Mouse (Mus musculus) intestine, embryonic 16.5 days (tissue): ENCODE results near the gene Ccdc57. TPM values are rescaled to one million over a fixed set of nuclear protein-coding genes. Genes with fewer than 3 reads are reported as not detected.

Experiments
- ATAC-seq: fragments of 200-750 bp; cut with Nextera tagmentation; 2 replicates; pipeline ENCODE4 v1.8.0; 2017; ENCODE audit warnings: moderate TSS enrichment, moderate library complexity
- H3K27ac ChIP-seq: fragments of 300-500 bp; sonication (generic); 2 replicates; pipeline ENCODE4 v1.5.1; 2014; ENCODE audit warnings: mild to moderate bottlenecking, low read length
- H3K27me3 ChIP-seq: fragments of 300-500 bp; sonication (generic); replicated peaks from 2 replicates; pipeline ENCODE4 v1.6.1; 2014; ENCODE audit warnings: low read length, control low read depth, mixed read lengths; ENCODE audit not compliant: control insufficient read depth, insufficient read depth
- H3K36me3 ChIP-seq: fragments of 300-500 bp; sonication (generic); 2 replicates; pipeline ENCODE4 v1.6.1; 2014; ENCODE audit warnings: low read length, control low read depth; ENCODE audit not compliant: control insufficient read depth, insufficient read depth
- H3K4me1 ChIP-seq: fragments of 300-500 bp; sonication (generic); 2 replicates; pipeline ENCODE4 v1.6.1; 2014; ENCODE audit warnings: low read length, control low read depth, mixed read lengths; ENCODE audit not compliant: control insufficient read depth, insufficient read depth
- H3K4me2 ChIP-seq: fragments of 300-500 bp; sonication (generic); 2 replicates; pipeline ENCODE4 v1.6.1; 2014; ENCODE audit warnings: low read depth, low read length, control low read depth
- H3K4me3 ChIP-seq: fragments of 300-500 bp; sonication (generic); 2 replicates; pipeline ENCODE4 v1.5.1; 2014; ENCODE audit warnings: mild to moderate bottlenecking, low read length
- H3K9ac ChIP-seq: fragments of 300-500 bp; sonication (generic); 2 replicates; pipeline ENCODE4 v1.6.1; 2014; ENCODE audit warnings: low read depth, low read length
- H3K9me3 ChIP-seq: fragments of 300-500 bp; sonication (generic); 2 replicates; pipeline ENCODE4 v1.6.1; 2016; ENCODE audit warnings: low read length, control low read depth; ENCODE audit not compliant: control insufficient read depth
- WGBS: fragments of 180-500 bp; shearing (Covaris S2); extraction: QIAGEN DNeasy Blood & Tissue Kit; methylation state at CpG from one replicate; pipeline ENCODE4 v1.1.7; 2014; 5-methylcytosine and 5-hydroxymethylcytosine counted together
- polyA plus RNA-seq: library from polyadenylated mRNA; unstranded; fragments of >200 nt; fragmentation: Nextera tagmentation; extraction: Ambion mirVana; gene quantifications from 2 replicates; pipeline ENCODE4 v1.2.1, GENCODE M21; 2015

The Ccdc57 gene
- polyA plus RNA-seq, 1 experiment from 2014 or later: 4.3 TPM

DNA sequence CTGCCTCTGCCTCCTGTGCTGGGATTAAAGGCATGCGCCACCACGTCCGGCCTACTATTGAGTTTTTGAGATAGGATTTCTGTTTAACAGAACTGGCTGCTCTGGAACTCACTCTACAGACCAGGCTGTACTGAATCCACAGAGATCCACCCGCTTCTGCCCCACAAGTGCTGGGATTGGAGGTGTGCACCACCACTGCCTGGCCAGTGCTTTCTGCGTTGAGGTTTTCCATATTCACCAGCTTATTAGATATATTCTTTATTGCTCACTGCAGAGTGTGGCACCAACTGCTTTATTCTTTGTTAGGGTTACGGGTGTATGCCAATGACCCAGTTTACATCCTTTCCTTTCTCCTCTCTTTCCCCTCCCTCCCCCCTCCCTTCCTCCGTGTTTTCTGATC is 128.4 kb downstream of the Ccdc57 start:
- peaks cover 22% of the 10 kb centered on the region for H3K4me1 ChIP-seq
- WGBS: 80% methylated on average over 7 of the region's 7 CpGs
- ATAC-seq: no peak
- H3K36me3 ChIP-seq: peaks cover 30% of the 10 kb centered on the region
- H3K4me2 ChIP-seq: no peak overlapping the region
- no peak overlapping the region for H3K9ac ChIP-seq
- H3K27me3 ChIP-seq: no peaks in the 10 kb centered on the region
- no peaks in the 10 kb centered on the region for H3K9me3 ChIP-seq
- H3K4me3 ChIP-seq: no peak overlapping the region
- H3K27ac ChIP-seq: no peak overlapping the region

- Histone ChIP-seq H3K27me3 (no peaks in the 10 kb centered on the region), H3K4me2 (no peak overlapping the region; the same call in 1 of the 2 replicates), H3K4me1 (peaks cover 15% of the 10 kb centered on the region), H3K36me3 (no peaks in the 10 kb centered on the region), H3K9me3 (no peaks in the 10 kb centered on the region), H3K9ac (peak overlapping the region; percentile 52), H3K27ac (peak overlapping the region; percentile 24; the same call in 1 of the 2 replicates), H3K4me3 (no peak overlapping the region)
- ATAC-seq: peak; percentile 67
- 13% methylated on average over 10 of the region's 10 CpGs for WGBS
These were observed 132.4 kb downstream of the Ccdc57 start for GRCm38 (mm10) chr11:120800061-120800904.

GRCm38 (mm10) chr11:120799316-120799890 is 133.3 kb downstream of the Ccdc57 start:
- no peak overlapping the region for H3K27ac ChIP-seq
- no peak for ATAC-seq
- H3K36me3 ChIP-seq: peaks cover 4% of the 10 kb centered on the region; the same call in 1 of the 2 replicates
- H3K4me3 ChIP-seq: no peak overlapping the region
- H3K27me3 ChIP-seq: no peaks in the 10 kb centered on the region
- no peak overlapping the region for H3K9ac ChIP-seq
- H3K4me1 ChIP-seq: peaks cover 19% of the 10 kb centered on the region
- WGBS: 69% methylated on average over 6 of the region's 6 CpGs
- no peaks in the 10 kb centered on the region for H3K9me3 ChIP-seq
- H3K4me2 ChIP-seq: no peak overlapping the region

DNA sequence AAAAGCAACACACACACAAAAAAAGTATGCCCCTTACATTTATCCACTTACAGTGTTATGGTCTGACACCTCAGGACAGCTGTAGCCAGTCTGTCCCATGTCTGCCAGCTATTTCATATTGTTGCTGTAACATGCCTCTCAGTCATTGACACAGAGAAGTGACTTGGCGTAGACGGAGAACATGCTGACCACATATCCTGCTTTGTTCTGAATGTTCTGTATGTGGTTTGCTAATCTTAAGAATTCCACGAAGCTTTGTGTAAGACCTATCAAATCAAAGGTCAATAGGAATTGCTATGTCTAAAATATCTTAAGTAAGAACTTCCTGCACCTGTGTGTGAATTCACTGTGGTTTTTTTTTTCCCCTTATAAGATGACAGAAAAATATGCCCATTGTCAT is 134.4 kb downstream of the Ccdc57 start:
- Histone ChIP-seq H3K27ac (no peak overlapping the region), H3K4me3 (no peak overlapping the region), H3K27me3 (no peaks in the 10 kb centered on the region), H3K4me2 (no peak overlapping the region), H3K9me3 (no peaks in the 10 kb centered on the region), H3K9ac (no peak overlapping the region), H3K36me3 (peaks cover 4% of the 10 kb centered on the region; the same call in 1 of the 2 replicates), H3K4me1 (peaks cover 19% of the 10 kb centered on the region)
- WGBS: 81% methylated on average over 3 of the region's 3 CpGs
- ATAC-seq: no peak

GRCm38 (mm10) chr11:120796614-120796946 is 136.1 kb downstream of the Ccdc57 start:
- H3K27ac ChIP-seq: peak overlapping the region; percentile 74
- H3K36me3 ChIP-seq: peaks cover 12% of the 10 kb centered on the region; the same call in 1 of the 2 replicates

GRCm38 (mm10) chr11:120795756-120796613 is 136.7 kb downstream of the Ccdc57 start, which contains the start of gene Dus1l:
Dus1l (minus strand) TSS chr11:120796403.
- ATAC-seq: peak; percentile 89
- H3K36me3 ChIP-seq: peaks cover 12% of the 10 kb centered on the region; the same call in 1 of the 2 replicates
- H3K4me2 ChIP-seq: peak within 1 kb of the TSS; percentile 95
- H3K9me3 ChIP-seq: no peaks in the 10 kb centered on the region
- peak within 1 kb of the TSS; percentile 97 for H3K9ac ChIP-seq
- no peaks in the 10 kb centered on the region for H3K27me3 ChIP-seq
- peak within 1 kb of the TSS; percentile 74 for H3K27ac ChIP-seq
- 1% methylated on average over 59 of the region's 59 CpGs for WGBS
- H3K4me1 ChIP-seq: peaks cover 19% of the 10 kb centered on the region
- peak within 1 kb of the TSS; percentile 97 for H3K4me3 ChIP-seq

More at GRCm38 (mm10) chr11:120796614-120796946, 136.1 kb downstream of the Ccdc57 start:
- Histone ChIP-seq H3K27me3 (no peaks in the 10 kb centered on the region), H3K9ac (peak overlapping the region; percentile 97), H3K4me3 (peak overlapping the region; percentile 97; the same call in 1 of the 2 replicates), H3K9me3 (no peaks in the 10 kb centered on the region), H3K4me2 (peak overlapping the region; percentile 46), H3K4me1 (peaks cover 19% of the 10 kb centered on the region)
- WGBS: 29% methylated on average over 8 of the region's 8 CpGs
- peak; percentile 40 for ATAC-seq

DNA sequence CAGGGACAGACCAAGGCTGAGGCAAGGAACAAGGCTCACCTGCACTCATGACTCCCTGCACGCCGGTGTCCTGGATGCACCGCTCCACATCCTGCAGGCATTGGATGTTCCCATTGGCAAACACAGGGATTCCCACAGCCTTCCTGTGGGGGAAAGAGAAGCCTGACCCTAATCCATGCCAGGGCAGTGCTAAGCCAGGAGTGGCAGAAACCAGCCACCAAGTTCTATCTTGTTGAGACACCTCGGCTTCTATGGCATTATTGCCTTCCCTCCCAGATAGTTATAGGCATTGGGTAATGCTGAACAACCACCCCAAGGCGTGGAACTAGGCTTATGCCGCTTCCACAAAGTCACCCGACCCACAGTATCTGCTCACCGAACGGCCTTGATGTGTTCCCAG is 140.0 kb downstream of the Ccdc57 start:
- H3K27ac ChIP-seq: no peak overlapping the region
- peaks cover 10% of the 10 kb centered on the region for H3K4me1 ChIP-seq
- H3K9ac ChIP-seq: no peak overlapping the region
- no peak for ATAC-seq
- H3K27me3 ChIP-seq: no peaks in the 10 kb centered on the region
- WGBS: 92% methylated on average over 9 of the region's 9 CpGs
- H3K4me2 ChIP-seq: no peak overlapping the region
- no peak overlapping the region for H3K4me3 ChIP-seq
- peaks cover 19% of the 10 kb centered on the region for H3K36me3 ChIP-seq
- no peaks in the 10 kb centered on the region for H3K9me3 ChIP-seq

DNA sequence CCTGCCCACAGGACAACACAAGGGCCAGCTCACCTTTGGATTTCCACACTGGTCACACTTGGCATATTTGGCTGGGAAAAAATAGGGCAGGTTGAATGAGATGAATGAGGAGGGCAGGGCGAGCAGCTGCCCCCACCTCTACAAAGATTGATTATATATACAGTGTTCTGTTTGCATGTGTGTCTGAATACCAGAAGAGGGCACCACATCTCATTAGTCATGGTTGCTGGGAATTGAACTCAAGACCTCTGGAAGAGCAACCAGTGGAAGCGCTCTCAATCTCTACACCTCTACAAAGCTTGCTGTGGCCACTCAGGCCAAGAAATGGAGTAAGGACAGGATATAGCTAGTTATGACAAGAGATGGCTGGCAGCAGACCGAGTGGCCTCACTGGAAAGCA is 142.9 kb downstream of the Ccdc57 start:
- no peak overlapping the region for H3K9ac ChIP-seq
- H3K4me1 ChIP-seq: peaks cover 10% of the 10 kb centered on the region
- H3K9me3 ChIP-seq: no peaks in the 10 kb centered on the region
- peaks cover 22% of the 10 kb centered on the region for H3K36me3 ChIP-seq
- no peak overlapping the region for H3K4me3 ChIP-seq
- H3K27ac ChIP-seq: no peak overlapping the region
- WGBS: 85% methylated on average over 3 of the region's 3 CpGs
- no peaks in the 10 kb centered on the region for H3K27me3 ChIP-seq
- H3K4me2 ChIP-seq: no peak overlapping the region
- no peak for ATAC-seq

DNA sequence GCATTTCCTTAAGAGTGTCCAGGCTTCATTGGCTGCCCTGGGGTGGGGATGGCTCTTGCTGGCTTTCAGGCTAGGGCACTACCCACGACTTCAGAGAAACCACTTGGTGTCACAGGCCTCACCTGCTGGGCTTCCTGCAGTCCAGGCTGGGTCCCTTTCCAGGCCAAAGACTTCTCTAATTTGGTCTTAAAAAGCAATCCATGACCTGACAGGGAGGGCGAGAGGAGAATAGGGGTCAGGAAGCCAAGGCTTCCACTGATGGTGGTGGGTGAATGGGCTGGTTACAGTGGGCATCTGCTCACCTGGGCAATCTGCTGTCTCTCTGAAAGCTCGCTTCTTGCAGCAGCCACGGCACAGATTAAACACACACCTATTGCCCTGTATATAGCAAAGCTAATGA is 143.3 kb downstream of the Ccdc57 start:
- Histone ChIP-seq H3K27me3 (no peaks in the 10 kb centered on the region), H3K4me3 (no peak overlapping the region), H3K9me3 (no peaks in the 10 kb centered on the region), H3K4me2 (no peak overlapping the region), H3K9ac (no peak overlapping the region), H3K36me3 (peaks cover 19% of the 10 kb centered on the region), H3K4me1 (peaks cover 8% of the 10 kb centered on the region), H3K27ac (no peak overlapping the region)
- no peak for ATAC-seq
- 91% methylated on average over 4 of the region's 4 CpGs for WGBS
